Mouse (Mus musculus): ENCODE measurements at regions not wholly inside any gene's neighbourhood (a gene's known extent, or its start where the extent isn't known, plus 50 kb on each side); places are given as distances from the start of the nearest gene placed in this dataset.

GRCm38 (mm10) chr7:68925640-68926039 lies 176.6 kb upstream of the Arrdc4 start:
- Histone ChIP-seq H3K27me3 (ENCODE audit: insufficient read depth, low read length) (no peaks in the 10 kb centered on the region), H3K36me3 (ENCODE audit: insufficient read depth, low read length) (no peaks in the 10 kb centered on the region), H3K4me3 (replicated peaks; ENCODE audit: low read length) (no peak overlapping the region), H3K4me1 (replicated peaks; ENCODE audit: low read depth, low read length) (no peaks in the 10 kb centered on the region), H3K9me3 (ENCODE audit: low read length) (no peaks in the 10 kb centered on the region)
- TF ChIP-seq CTCF (conservative IDR thresholded peaks at IDR 0.05; ENCODE audit: low read length): no peak
- no peak for TF ChIP-seq NANOG (IDR thresholded peaks at IDR 0.05; ENCODE audit: borderline replicate concordance, low read length)
- TF ChIP-seq POU5F1 (IDR thresholded peaks at IDR 0.05; ENCODE audit: borderline replicate concordance, low read length): no peak

- TF ChIP-seq CTCF (conservative IDR thresholded peaks at IDR 0.05; ENCODE audit: low read length): no peak
- no peak for TF ChIP-seq POU5F1 (IDR thresholded peaks at IDR 0.05; ENCODE audit: borderline replicate concordance, low read length)
- no peak for TF ChIP-seq NANOG (IDR thresholded peaks at IDR 0.05; ENCODE audit: borderline replicate concordance, low read length)
- no peak overlapping the region for H3K4me3 ChIP-seq (replicated peaks; ENCODE audit: low read length)
- no peaks in the 10 kb centered on the region for H3K27me3 ChIP-seq (ENCODE audit: insufficient read depth, low read length)
- no peaks in the 10 kb centered on the region for H3K4me1 ChIP-seq (replicated peaks; ENCODE audit: low read depth, low read length)
- H3K36me3 ChIP-seq (ENCODE audit: insufficient read depth, low read length): no peaks in the 10 kb centered on the region
- no peaks in the 10 kb centered on the region for H3K9me3 ChIP-seq (ENCODE audit: low read length)
These were observed 169.8 kb upstream of the Arrdc4 start for GRCm38 (mm10) chr7:68918632-68919435.

- Histone ChIP-seq H3K36me3 (ENCODE audit: insufficient read depth, low read length) (no peaks in the 10 kb centered on the region), H3K4me3 (replicated peaks; ENCODE audit: low read length) (no peak overlapping the region), H3K4me1 (replicated peaks; ENCODE audit: low read depth, low read length) (no peaks in the 10 kb centered on the region), H3K27me3 (ENCODE audit: insufficient read depth, low read length) (no peaks in the 10 kb centered on the region), H3K9me3 (ENCODE audit: low read length) (no peaks in the 10 kb centered on the region)
- TF ChIP-seq CTCF (conservative IDR thresholded peaks at IDR 0.05; ENCODE audit: low read length) (no peak), NANOG (IDR thresholded peaks at IDR 0.05; ENCODE audit: borderline replicate concordance, low read length) (no peak), POU5F1 (IDR thresholded peaks at IDR 0.05; ENCODE audit: borderline replicate concordance, low read length) (no peak)
These were observed 168.8 kb upstream of the Arrdc4 start for GRCm38 (mm10) chr7:68917876-68918200.

GRCm38 (mm10) chr7:68917137-68917875 lies 168.3 kb upstream of the Arrdc4 start:
- no peaks in the 10 kb centered on the region for H3K4me1 ChIP-seq (replicated peaks; ENCODE audit: low read depth, low read length)
- H3K4me3 ChIP-seq (replicated peaks; ENCODE audit: low read length): no peak overlapping the region
- no peaks in the 10 kb centered on the region for H3K27me3 ChIP-seq (ENCODE audit: insufficient read depth, low read length)
- no peaks in the 10 kb centered on the region for H3K36me3 ChIP-seq (ENCODE audit: insufficient read depth, low read length)
- TF ChIP-seq NANOG (IDR thresholded peaks at IDR 0.05; ENCODE audit: borderline replicate concordance, low read length): no peak
- no peak for TF ChIP-seq CTCF (conservative IDR thresholded peaks at IDR 0.05; ENCODE audit: low read length)
- TF ChIP-seq POU5F1 (IDR thresholded peaks at IDR 0.05; ENCODE audit: borderline replicate concordance, low read length): no peak
- no peaks in the 10 kb centered on the region for H3K9me3 ChIP-seq (ENCODE audit: low read length)

- H3K27me3 ChIP-seq (ENCODE audit: insufficient read depth, low read length): no peaks in the 10 kb centered on the region
- H3K9me3 ChIP-seq (ENCODE audit: low read length): peaks cover 4% of the 10 kb centered on the region; the same call in 1 of the 2 replicates
- TF ChIP-seq CTCF (conservative IDR thresholded peaks at IDR 0.05; ENCODE audit: low read length): no peak
- no peak for TF ChIP-seq POU5F1 (IDR thresholded peaks at IDR 0.05; ENCODE audit: borderline replicate concordance, low read length)
- no peak for TF ChIP-seq NANOG (IDR thresholded peaks at IDR 0.05; ENCODE audit: borderline replicate concordance, low read length)
- no peaks in the 10 kb centered on the region for H3K36me3 ChIP-seq (ENCODE audit: insufficient read depth, low read length)
- no peak overlapping the region for H3K4me3 ChIP-seq (replicated peaks; ENCODE audit: low read length)
- H3K4me1 ChIP-seq (replicated peaks; ENCODE audit: low read depth, low read length): no peaks in the 10 kb centered on the region
These were observed 166.9 kb upstream of the Arrdc4 start for GRCm38 (mm10) chr7:68915976-68916375.

- Histone ChIP-seq H3K27me3 (ENCODE audit: insufficient read depth, low read length) (no peaks in the 10 kb centered on the region), H3K9me3 (ENCODE audit: low read length) (peaks cover 4% of the 10 kb centered on the region; the same call in 1 of the 2 replicates), H3K36me3 (ENCODE audit: insufficient read depth, low read length) (no peaks in the 10 kb centered on the region), H3K4me1 (replicated peaks; ENCODE audit: low read depth, low read length) (peaks cover 15% of the 10 kb centered on the region), H3K4me3 (replicated peaks; ENCODE audit: low read length) (no peak overlapping the region)
- TF ChIP-seq POU5F1 (IDR thresholded peaks at IDR 0.05; ENCODE audit: borderline replicate concordance, low read length): no peak
- TF ChIP-seq NANOG (IDR thresholded peaks at IDR 0.05; ENCODE audit: borderline replicate concordance, low read length): no peak
- TF ChIP-seq CTCF (conservative IDR thresholded peaks at IDR 0.05; ENCODE audit: low read length): no peak
These were observed 165.3 kb upstream of the Arrdc4 start for GRCm38 (mm10) chr7:68914344-68914743.

GRCm38 (mm10) chr7:68911989-68912655 lies 163.1 kb upstream of the Arrdc4 start:
- H3K9me3 ChIP-seq (ENCODE audit: low read length): peaks cover 4% of the 10 kb centered on the region; the same call in 1 of the 2 replicates
- H3K4me3 ChIP-seq (replicated peaks; ENCODE audit: low read length): no peak overlapping the region
- TF ChIP-seq NANOG (IDR thresholded peaks at IDR 0.05; ENCODE audit: borderline replicate concordance, low read length): no peak
- TF ChIP-seq CTCF (conservative IDR thresholded peaks at IDR 0.05; ENCODE audit: low read length): no peak
- no peak for TF ChIP-seq POU5F1 (IDR thresholded peaks at IDR 0.05; ENCODE audit: borderline replicate concordance, low read length)
- H3K4me1 ChIP-seq (replicated peaks; ENCODE audit: low read depth, low read length): peaks cover 28% of the 10 kb centered on the region
- H3K36me3 ChIP-seq (ENCODE audit: insufficient read depth, low read length): no peaks in the 10 kb centered on the region
- H3K27me3 ChIP-seq (ENCODE audit: insufficient read depth, low read length): no peaks in the 10 kb centered on the region

GRCm38 (mm10) chr7:68911562-68911961 lies 162.5 kb upstream of the Arrdc4 start:
- Histone ChIP-seq H3K36me3 (ENCODE audit: insufficient read depth, low read length) (no peaks in the 10 kb centered on the region), H3K4me3 (replicated peaks; ENCODE audit: low read length) (no peak overlapping the region), H3K4me1 (replicated peaks; ENCODE audit: low read depth, low read length) (peaks cover 28% of the 10 kb centered on the region), H3K27me3 (ENCODE audit: insufficient read depth, low read length) (no peaks in the 10 kb centered on the region), H3K9me3 (ENCODE audit: low read length) (peaks cover 4% of the 10 kb centered on the region; the same call in 1 of the 2 replicates)
- no peak for TF ChIP-seq POU5F1 (IDR thresholded peaks at IDR 0.05; ENCODE audit: borderline replicate concordance, low read length)
